Mouse (Mus musculus): ENCODE results near the gene Zmiz1. TPM values are rescaled to one million over a fixed set of nuclear protein-coding genes. Genes with fewer than 3 reads are reported as not detected.
A peak's percentile ranks its signal among the peaks of the same experiment; 100 is the strongest.

Zmiz1 gene
- polyA plus RNA-seq, 1 experiment from 2014 or later, result 44.3 TPM

- ATAC-seq (ENCODE audit: insufficient number of reproducible peaks, insufficient read depth, low FRiP score, low TSS enrichment, low read depth), result no peak
- Histone ChIP-seq H3K27ac (no peak overlapping the region), H3K4me2 (no peak overlapping the region), H3K27me3 (no peaks in the 10 kb centered on the region), H3K4me3 (no peak overlapping the region), H3K36me3 (peaks cover 44% of the 10 kb centered on the region), H3K9ac (0 out of 2 replicates have a peak overlapping the region, but pooled peaks have one; percentile 27), H3K4me1 (peaks cover 66% of the 10 kb centered on the region), H3K9me3 (no peaks in the 10 kb centered on the region)
- 27% methylated on average over 7 of the region's 7 CpGs for WGBS
These were observed 52.0 kb downstream of the Zmiz1 start for GRCm38 (mm10) chr14:25510987-25511386.

- no peak for ATAC-seq (ENCODE audit: insufficient number of reproducible peaks, insufficient read depth, low FRiP score, low TSS enrichment, low read depth)
- Histone ChIP-seq H3K4me2 (no peak overlapping the region), H3K27ac (peak overlapping the region; percentile 48; the same call in 1 of the 2 replicates), H3K9ac (no peak overlapping the region), H3K36me3 (peaks cover 39% of the 10 kb centered on the region), H3K9me3 (no peaks in the 10 kb centered on the region), H3K4me3 (no peak overlapping the region), H3K27me3 (no peaks in the 10 kb centered on the region), H3K4me1 (peaks cover 72% of the 10 kb centered on the region)
- WGBS, result 34% methylated on average over 3 of the region's 3 CpGs
These were observed 52.6 kb downstream of the Zmiz1 start for GRCm38 (mm10) chr14:25511564-25511963.

- H3K36me3 ChIP-seq, result peaks cover 35% of the 10 kb centered on the region
- H3K9me3 ChIP-seq, result no peaks in the 10 kb centered on the region
- H3K27me3 ChIP-seq, result no peaks in the 10 kb centered on the region
- H3K4me2 ChIP-seq, result no peak overlapping the region
- 21% methylated on average over 5 of the region's 5 CpGs for WGBS
- peak overlapping the region; percentile 48; the same call in 1 of the 2 replicates for H3K27ac ChIP-seq
- H3K4me1 ChIP-seq, result peaks cover 76% of the 10 kb centered on the region
- 0 out of 2 replicates have a peak overlapping the region, but pooled peaks have one; percentile 21 for H3K9ac ChIP-seq
- no peak for ATAC-seq (ENCODE audit: insufficient number of reproducible peaks, insufficient read depth, low FRiP score, low TSS enrichment, low read depth)
- no peak overlapping the region for H3K4me3 ChIP-seq
These were observed 53.0 kb downstream of the Zmiz1 start for GRCm38 (mm10) chr14:25511967-25512366.

GRCm38 (mm10) chr14:25512803-25513202, 53.8 kb downstream of the Zmiz1 start:
- Histone ChIP-seq H3K27ac (peak overlapping the region; percentile 48; the same call in 1 of the 2 replicates), H3K9ac (peak overlapping the region; percentile 40; the same call in 1 of the 2 replicates), H3K4me2 (no peak overlapping the region), H3K27me3 (no peaks in the 10 kb centered on the region), H3K4me1 (peaks cover 84% of the 10 kb centered on the region), H3K36me3 (peaks cover 31% of the 10 kb centered on the region), H3K9me3 (no peaks in the 10 kb centered on the region), H3K4me3 (no peak overlapping the region)
- WGBS, result 27% methylated on average over 6 of the region's 6 CpGs
- ATAC-seq (ENCODE audit: insufficient number of reproducible peaks, insufficient read depth, low FRiP score, low TSS enrichment, low read depth), result no peak

GRCm38 (mm10) chr14:25513496-25513895, 54.5 kb downstream of the Zmiz1 start:
- H3K4me3 ChIP-seq, result no peak overlapping the region
- no peak for ATAC-seq (ENCODE audit: insufficient number of reproducible peaks, insufficient read depth, low FRiP score, low TSS enrichment, low read depth)
- H3K27ac ChIP-seq, result no peak overlapping the region; the same call in 1 of the 2 replicates
- H3K27me3 ChIP-seq, result no peaks in the 10 kb centered on the region
- H3K4me2 ChIP-seq, result no peak overlapping the region
- peaks cover 28% of the 10 kb centered on the region for H3K36me3 ChIP-seq
- peaks cover 82% of the 10 kb centered on the region for H3K4me1 ChIP-seq
- H3K9ac ChIP-seq, result no peak overlapping the region
- WGBS, result 76% methylated on average over 8 of the region's 8 CpGs
- no peaks in the 10 kb centered on the region for H3K9me3 ChIP-seq

GRCm38 (mm10) chr14:25514943-25515512, 56.0 kb downstream of the Zmiz1 start:
- no peaks in the 10 kb centered on the region for H3K9me3 ChIP-seq
- WGBS, result 62% methylated on average over 2 of the region's 2 CpGs
- no peaks in the 10 kb centered on the region for H3K27me3 ChIP-seq
- H3K36me3 ChIP-seq, result peaks cover 13% of the 10 kb centered on the region; the same call in 1 of the 2 replicates
- H3K27ac ChIP-seq, result no peak overlapping the region
- H3K9ac ChIP-seq, result no peak overlapping the region
- H3K4me3 ChIP-seq, result no peak overlapping the region
- H3K4me1 ChIP-seq, result peaks cover 76% of the 10 kb centered on the region
- no peak overlapping the region for H3K4me2 ChIP-seq
- no peak for ATAC-seq (ENCODE audit: insufficient number of reproducible peaks, insufficient read depth, low FRiP score, low TSS enrichment, low read depth)

- 0 out of 2 replicates have a peak, but pooled peaks cover 13% of the 10 kb centered on the region for H3K36me3 ChIP-seq
- H3K9me3 ChIP-seq, result no peaks in the 10 kb centered on the region
- H3K27ac ChIP-seq, result no peak overlapping the region
- no peak for ATAC-seq (ENCODE audit: insufficient number of reproducible peaks, insufficient read depth, low FRiP score, low TSS enrichment, low read depth)
- H3K4me1 ChIP-seq, result peaks cover 76% of the 10 kb centered on the region
- no peak overlapping the region for H3K4me2 ChIP-seq
- H3K9ac ChIP-seq, result no peak overlapping the region
- WGBS, result 67% methylated on average over 9 of the region's 9 CpGs
- no peak overlapping the region for H3K4me3 ChIP-seq
- H3K27me3 ChIP-seq, result no peaks in the 10 kb centered on the region
These were observed 56.9 kb downstream of the Zmiz1 start for GRCm38 (mm10) chr14:25515924-25516323.

- Histone ChIP-seq H3K27me3 (no peaks in the 10 kb centered on the region), H3K9ac (no peak overlapping the region), H3K4me2 (no peak overlapping the region), H3K36me3 (0 out of 2 replicates have a peak, but pooled peaks cover 13% of the 10 kb centered on the region), H3K27ac (peak overlapping the region; percentile 62), H3K4me3 (no peak overlapping the region), H3K9me3 (no peaks in the 10 kb centered on the region), H3K4me1 (peaks cover 72% of the 10 kb centered on the region)
- 44% methylated on average over 13 of the region's 13 CpGs for WGBS
- no peak; the same call in 1 of the 2 replicates for ATAC-seq (ENCODE audit: insufficient number of reproducible peaks, insufficient read depth, low FRiP score, low TSS enrichment, low read depth)
These were observed 57.9 kb downstream of the Zmiz1 start for GRCm38 (mm10) chr14:25516640-25517591.

GRCm38 (mm10) chr14:25518645-25519044, 59.7 kb downstream of the Zmiz1 start:
- WGBS, result 89% methylated on average over 5 of the region's 5 CpGs
- no peak overlapping the region for H3K9ac ChIP-seq
- H3K9me3 ChIP-seq, result no peaks in the 10 kb centered on the region
- ATAC-seq (ENCODE audit: insufficient number of reproducible peaks, insufficient read depth, low FRiP score, low TSS enrichment, low read depth), result no peak
- H3K4me1 ChIP-seq, result peaks cover 65% of the 10 kb centered on the region
- no peak overlapping the region for H3K4me3 ChIP-seq
- peaks cover 12% of the 10 kb centered on the region; the same call in 1 of the 2 replicates for H3K36me3 ChIP-seq
- H3K27ac ChIP-seq, result no peak overlapping the region
- no peak overlapping the region for H3K4me2 ChIP-seq
- H3K27me3 ChIP-seq, result no peaks in the 10 kb centered on the region

- no peak overlapping the region for H3K4me3 ChIP-seq
- peaks cover 66% of the 10 kb centered on the region for H3K4me1 ChIP-seq
- 57% methylated on average over 4 of the region's 4 CpGs for WGBS
- no peaks in the 10 kb centered on the region for H3K27me3 ChIP-seq
- no peak overlapping the region for H3K9ac ChIP-seq
- H3K36me3 ChIP-seq, result peaks cover 18% of the 10 kb centered on the region; the same call in 1 of the 2 replicates
- H3K9me3 ChIP-seq, result no peaks in the 10 kb centered on the region
- no peak overlapping the region; the same call in 1 of the 2 replicates for H3K27ac ChIP-seq
- no peak overlapping the region for H3K4me2 ChIP-seq
- no peak for ATAC-seq (ENCODE audit: insufficient number of reproducible peaks, insufficient read depth, low FRiP score, low TSS enrichment, low read depth)
These were observed 60.7 kb downstream of the Zmiz1 start for GRCm38 (mm10) chr14:25519656-25520055.

- Histone ChIP-seq H3K36me3 (peaks cover 17% of the 10 kb centered on the region), H3K4me2 (no peak overlapping the region), H3K9ac (no peak overlapping the region; the same call in 1 of the 2 replicates), H3K27ac (no peak overlapping the region), H3K4me3 (no peak overlapping the region), H3K4me1 (peaks cover 66% of the 10 kb centered on the region), H3K9me3 (no peaks in the 10 kb centered on the region), H3K27me3 (no peaks in the 10 kb centered on the region)
- 72% methylated on average over 4 of the region's 4 CpGs for WGBS
- no peak for ATAC-seq (ENCODE audit: insufficient number of reproducible peaks, insufficient read depth, low FRiP score, low TSS enrichment, low read depth)
These were observed 61.6 kb downstream of the Zmiz1 start for GRCm38 (mm10) chr14:25520589-25520988.
